Mouse (Mus musculus) cerebellum, adult 2 months (tissue): ENCODE data around the gene Sec24b.

Source experiments
- CTCF ChIP-seq: fragments of 200-500 bp; IDR thresholded peaks from 2 replicates; pipeline ENCODE4 v1.5.1; 2011; ENCODE audit warnings: low read depth, mild to moderate bottlenecking, control low read depth, low read length, moderate library complexity, borderline replicate concordance; ENCODE audit not compliant: insufficient read depth
- POLR2A ChIP-seq: fragments of 200-500 bp; IDR thresholded peaks from 2 replicates; pipeline ENCODE4 v1.6.1; 2011; ENCODE audit warnings: low read length, control low read depth, borderline replicate concordance; ENCODE audit not compliant: insufficient read depth

DNA sequence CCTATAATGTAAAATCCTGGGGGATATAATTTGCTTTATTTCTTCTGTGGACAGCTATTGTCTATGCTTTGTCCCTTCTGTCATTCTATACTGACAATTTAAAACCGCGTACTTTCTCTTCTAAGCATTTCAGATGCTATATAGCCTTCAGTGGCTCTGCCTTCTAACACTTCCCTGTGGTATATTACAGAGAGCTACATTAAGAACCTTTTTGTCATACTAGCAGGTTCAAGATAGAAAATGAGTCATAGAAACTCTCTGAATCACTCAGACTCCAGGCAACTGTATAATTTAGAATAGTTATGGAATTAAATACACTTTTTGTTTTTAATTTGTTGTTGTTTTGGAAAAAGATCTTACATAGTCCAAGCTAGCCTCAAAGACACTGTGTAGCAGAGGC is 120.6 kb downstream of the Sec24b start:
- TF ChIP-seq POLR2A, result no peak
- no peak for TF ChIP-seq CTCF
